Mouse (Mus musculus): ENCODE results near the gene Slc4a3. TPM values are rescaled to one million over a fixed set of nuclear protein-coding genes. Genes with fewer than 3 reads are reported as not detected.

Gene Slc4a3
- polyA plus RNA-seq, 1 experiment from 2014 or later, result 9.3 TPM

GRCm38 (mm10) chr1:75589983-75590382 lies 43.9 kb downstream of the Slc4a3 start:
- Histone ChIP-seq H3K27me3 (ENCODE audit: control insufficient read depth, insufficient read depth, low read length) (no peaks in the 10 kb centered on the region), H3K4me2 (ENCODE audit: low read depth, severe bottlenecking) (no peak overlapping the region), H3K4me3 (ENCODE audit: low read depth, low read length) (no peak overlapping the region), H3K9me3 (ENCODE audit: control insufficient read depth, low read length) (no peaks in the 10 kb centered on the region), H3K36me3 (ENCODE audit: control insufficient read depth, insufficient read depth, low read length) (no peaks in the 10 kb centered on the region), H3K27ac (replicated peaks; ENCODE audit: low read depth, low read length) (no peak overlapping the region), H3K4me1 (ENCODE audit: control insufficient read depth, insufficient read depth, low read length) (no peaks in the 10 kb centered on the region), H3K9ac (ENCODE audit: low read length) (no peak overlapping the region)
- no peak for ATAC-seq (ENCODE audit: insufficient number of reproducible peaks, low FRiP score, low TSS enrichment, low read depth)
- no peak for DNase-seq (ENCODE audit: low spot score)
- 91% methylated on average over 2 of the region's 2 CpGs for WGBS

- DNase-seq (ENCODE audit: low spot score) (no peak), ATAC-seq (ENCODE audit: insufficient number of reproducible peaks, low FRiP score, low TSS enrichment, low read depth) (no peak)
- Histone ChIP-seq H3K4me1 (ENCODE audit: control insufficient read depth, insufficient read depth, low read length) (no peaks in the 10 kb centered on the region), H3K4me2 (ENCODE audit: low read depth, severe bottlenecking) (no peak overlapping the region), H3K9ac (ENCODE audit: low read length) (no peak overlapping the region), H3K36me3 (ENCODE audit: control insufficient read depth, insufficient read depth, low read length) (no peaks in the 10 kb centered on the region), H3K9me3 (ENCODE audit: control insufficient read depth, low read length) (no peaks in the 10 kb centered on the region), H3K27ac (replicated peaks; ENCODE audit: low read depth, low read length) (no peak overlapping the region), H3K4me3 (ENCODE audit: low read depth, low read length) (no peak overlapping the region), H3K27me3 (ENCODE audit: control insufficient read depth, insufficient read depth, low read length) (no peaks in the 10 kb centered on the region)
- whole genome bisulfite sequencing, result 91% methylated on average over 7 of the region's 7 CpGs
These were observed 47.9 kb downstream of the Slc4a3 start for GRCm38 (mm10) chr1:75593956-75594355.

- ATAC-seq (ENCODE audit: insufficient number of reproducible peaks, low FRiP score, low TSS enrichment, low read depth) (no peak), DNase-seq (ENCODE audit: low spot score) (no peak)
- no peaks in the 10 kb centered on the region for H3K4me1 ChIP-seq (ENCODE audit: control insufficient read depth, insufficient read depth, low read length)
- H3K36me3 ChIP-seq (ENCODE audit: control insufficient read depth, insufficient read depth, low read length), result no peaks in the 10 kb centered on the region
- WGBS, result 42% methylated on average over 9 of the region's 9 CpGs
- H3K4me2 ChIP-seq (ENCODE audit: low read depth, severe bottlenecking), result no peak overlapping the region
- no peak overlapping the region for H3K9ac ChIP-seq (ENCODE audit: low read length)
- H3K27me3 ChIP-seq (ENCODE audit: control insufficient read depth, insufficient read depth, low read length), result no peaks in the 10 kb centered on the region
- H3K27ac ChIP-seq (replicated peaks; ENCODE audit: low read depth, low read length), result no peak overlapping the region
- H3K9me3 ChIP-seq (ENCODE audit: control insufficient read depth, low read length), result no peaks in the 10 kb centered on the region
- no peak overlapping the region for H3K4me3 ChIP-seq (ENCODE audit: low read depth, low read length)
These were observed 48.8 kb downstream of the Slc4a3 start for GRCm38 (mm10) chr1:75594836-75595235.

- H3K4me3 ChIP-seq (ENCODE audit: low read depth, low read length), result no peak overlapping the region
- ATAC-seq (ENCODE audit: insufficient number of reproducible peaks, low FRiP score, low TSS enrichment, low read depth), result no peak
- H3K27ac ChIP-seq (replicated peaks; ENCODE audit: low read depth, low read length), result no peak overlapping the region
- DNase-seq (ENCODE audit: low spot score), result no peak
- H3K9ac ChIP-seq (ENCODE audit: low read length), result no peak overlapping the region
- no peaks in the 10 kb centered on the region for H3K9me3 ChIP-seq (ENCODE audit: control insufficient read depth, low read length)
- no peak overlapping the region for H3K4me2 ChIP-seq (ENCODE audit: low read depth, severe bottlenecking)
- H3K36me3 ChIP-seq (ENCODE audit: control insufficient read depth, insufficient read depth, low read length), result no peaks in the 10 kb centered on the region
- H3K27me3 ChIP-seq (ENCODE audit: control insufficient read depth, insufficient read depth, low read length), result no peaks in the 10 kb centered on the region
- no peaks in the 10 kb centered on the region for H3K4me1 ChIP-seq (ENCODE audit: control insufficient read depth, insufficient read depth, low read length)
- WGBS, result 88% methylated on average over 3 of the region's 3 CpGs
These were observed 49.9 kb downstream of the Slc4a3 start for GRCm38 (mm10) chr1:75595930-75596329.

- 91% methylated on average over 2 of the region's 2 CpGs for WGBS
- Histone ChIP-seq H3K9ac (ENCODE audit: low read length) (no peak overlapping the region), H3K27me3 (ENCODE audit: control insufficient read depth, insufficient read depth, low read length) (peaks cover 3% of the 10 kb centered on the region; the same call in 1 of the 2 replicates), H3K9me3 (ENCODE audit: control insufficient read depth, low read length) (no peaks in the 10 kb centered on the region), H3K4me2 (ENCODE audit: low read depth, severe bottlenecking) (no peak overlapping the region), H3K4me1 (ENCODE audit: control insufficient read depth, insufficient read depth, low read length) (no peaks in the 10 kb centered on the region), H3K27ac (replicated peaks; ENCODE audit: low read depth, low read length) (no peak overlapping the region), H3K4me3 (ENCODE audit: low read depth, low read length) (no peak overlapping the region), H3K36me3 (ENCODE audit: control insufficient read depth, insufficient read depth, low read length) (no peaks in the 10 kb centered on the region)
- DNase-seq (ENCODE audit: low spot score), result no peak
- ATAC-seq (ENCODE audit: insufficient number of reproducible peaks, low FRiP score, low TSS enrichment, low read depth), result no peak
These were observed 50.8 kb downstream of the Slc4a3 start for GRCm38 (mm10) chr1:75596906-75597305.

GRCm38 (mm10) chr1:75597622-75598021 lies 51.6 kb downstream of the Slc4a3 start:
- no peak overlapping the region for H3K9ac ChIP-seq (ENCODE audit: low read length)
- H3K4me2 ChIP-seq (ENCODE audit: low read depth, severe bottlenecking), result no peak overlapping the region
- no peak for ATAC-seq (ENCODE audit: insufficient number of reproducible peaks, low FRiP score, low TSS enrichment, low read depth)
- H3K27me3 ChIP-seq (ENCODE audit: control insufficient read depth, insufficient read depth, low read length), result peaks cover 3% of the 10 kb centered on the region; the same call in 1 of the 2 replicates
- no peaks in the 10 kb centered on the region for H3K4me1 ChIP-seq (ENCODE audit: control insufficient read depth, insufficient read depth, low read length)
- no peaks in the 10 kb centered on the region for H3K9me3 ChIP-seq (ENCODE audit: control insufficient read depth, low read length)
- peak; percentile 78 for DNase-seq (ENCODE audit: low spot score)
- no peak overlapping the region for H3K27ac ChIP-seq (replicated peaks; ENCODE audit: low read depth, low read length)
- no peak overlapping the region for H3K4me3 ChIP-seq (ENCODE audit: low read depth, low read length)
- no peaks in the 10 kb centered on the region for H3K36me3 ChIP-seq (ENCODE audit: control insufficient read depth, insufficient read depth, low read length)

- H3K27me3 ChIP-seq (ENCODE audit: control insufficient read depth, insufficient read depth, low read length), result peaks cover 3% of the 10 kb centered on the region; the same call in 1 of the 2 replicates
- H3K4me3 ChIP-seq (ENCODE audit: low read depth, low read length), result no peak overlapping the region
- DNase-seq (ENCODE audit: low spot score) (no peak), ATAC-seq (ENCODE audit: insufficient number of reproducible peaks, low FRiP score, low TSS enrichment, low read depth) (no peak)
- H3K36me3 ChIP-seq (ENCODE audit: control insufficient read depth, insufficient read depth, low read length), result no peaks in the 10 kb centered on the region
- no peak overlapping the region for H3K4me2 ChIP-seq (ENCODE audit: low read depth, severe bottlenecking)
- 11% methylated on average over 12 of the region's 12 CpGs for WGBS
- no peaks in the 10 kb centered on the region for H3K9me3 ChIP-seq (ENCODE audit: control insufficient read depth, low read length)
- H3K27ac ChIP-seq (replicated peaks; ENCODE audit: low read depth, low read length), result no peak overlapping the region
- H3K9ac ChIP-seq (ENCODE audit: low read length), result no peak overlapping the region
- H3K4me1 ChIP-seq (ENCODE audit: control insufficient read depth, insufficient read depth, low read length), result no peaks in the 10 kb centered on the region
These were observed 55.7 kb downstream of the Slc4a3 start for GRCm38 (mm10) chr1:75601738-75602137.

- H3K4me1 ChIP-seq (ENCODE audit: control insufficient read depth, insufficient read depth, low read length), result no peaks in the 10 kb centered on the region
- DNase-seq (ENCODE audit: low spot score), result no peak
- H3K9me3 ChIP-seq (ENCODE audit: control insufficient read depth, low read length), result no peaks in the 10 kb centered on the region
- no peak overlapping the region for H3K4me3 ChIP-seq (ENCODE audit: low read depth, low read length)
- H3K4me2 ChIP-seq (ENCODE audit: low read depth, severe bottlenecking), result no peak overlapping the region
- peaks cover 3% of the 10 kb centered on the region; the same call in 1 of the 2 replicates for H3K27me3 ChIP-seq (ENCODE audit: control insufficient read depth, insufficient read depth, low read length)
- 81% methylated on average over 7 of the region's 7 CpGs for WGBS
- no peaks in the 10 kb centered on the region for H3K36me3 ChIP-seq (ENCODE audit: control insufficient read depth, insufficient read depth, low read length)
- H3K9ac ChIP-seq (ENCODE audit: low read length), result no peak overlapping the region
- H3K27ac ChIP-seq (replicated peaks; ENCODE audit: low read depth, low read length), result no peak overlapping the region
- no peak for ATAC-seq (ENCODE audit: insufficient number of reproducible peaks, low FRiP score, low TSS enrichment, low read depth)
These were observed 57.5 kb downstream of the Slc4a3 start for GRCm38 (mm10) chr1:75603584-75603983.

- no peaks in the 10 kb centered on the region for H3K9me3 ChIP-seq (ENCODE audit: control insufficient read depth, low read length)
- no peaks in the 10 kb centered on the region for H3K4me1 ChIP-seq (ENCODE audit: control insufficient read depth, insufficient read depth, low read length)
- no peaks in the 10 kb centered on the region for H3K27me3 ChIP-seq (ENCODE audit: control insufficient read depth, insufficient read depth, low read length)
- no peak overlapping the region for H3K27ac ChIP-seq (replicated peaks; ENCODE audit: low read depth, low read length)
- H3K4me2 ChIP-seq (ENCODE audit: low read depth, severe bottlenecking), result no peak overlapping the region
- no peak for ATAC-seq (ENCODE audit: insufficient number of reproducible peaks, low FRiP score, low TSS enrichment, low read depth)
- H3K9ac ChIP-seq (ENCODE audit: low read length), result no peak overlapping the region
- no peaks in the 10 kb centered on the region for H3K36me3 ChIP-seq (ENCODE audit: control insufficient read depth, insufficient read depth, low read length)
- DNase-seq (ENCODE audit: low spot score), result no peak
- WGBS, result 92% methylated on average over 7 of the region's 7 CpGs
- H3K4me3 ChIP-seq (ENCODE audit: low read depth, low read length), result no peak overlapping the region
These were observed 62.2 kb downstream of the Slc4a3 start for GRCm38 (mm10) chr1:75608225-75608624.

Measured in limb, embryonic 11.5 days (tissue).